Mouse (Mus musculus) hindbrain, postnatal 0 days (tissue): Measurements from ENCODE around the gene Rnf145. TPM values are rescaled to one million over a fixed set of nuclear protein-coding genes. Genes with fewer than 3 reads are reported as not detected.

Source experiments
- ATAC-seq: fragments of 200-750 bp; cut with Nextera tagmentation; 2 replicates; pipeline ENCODE4 v1.8.0; 2017; ENCODE audit warnings: mild to moderate bottlenecking, moderate TSS enrichment, moderate library complexity
- DNase-seq: peaks from one replicate; pipeline ENCODE4 v3.0.0-alpha.2; 2015; ENCODE audit warnings: low spot score
- H3K27ac ChIP-seq: fragments of 300-500 bp; sonication (generic); 2 replicates; pipeline ENCODE4 v1.5.1; 2014; ENCODE audit warnings: mild to moderate bottlenecking
- H3K27me3 ChIP-seq: fragments of 300-500 bp; sonication (generic); 2 replicates; pipeline ENCODE4 v1.6.1; 2014; ENCODE audit warnings: low read length, mixed read lengths; ENCODE audit not compliant: insufficient read depth
- H3K36me3 ChIP-seq: fragments of 300-500 bp; sonication (generic); 2 replicates; pipeline ENCODE4 v1.6.1; 2014; ENCODE audit warnings: low read length, mixed read lengths; ENCODE audit not compliant: insufficient read depth
- H3K4me1 ChIP-seq: fragments of 300-500 bp; sonication (generic); 2 replicates; pipeline ENCODE4 v1.6.1; 2014; ENCODE audit warnings: antibody characterized with exemption, low read length, mixed read lengths; ENCODE audit not compliant: insufficient read depth
- H3K4me2 ChIP-seq: fragments of 300-500 bp; sonication (generic); 2 replicates; pipeline ENCODE4 v1.6.1; 2014; ENCODE audit warnings: low read depth, mild to moderate bottlenecking, low read length, moderate library complexity, mixed read lengths
- H3K4me3 ChIP-seq: fragments of 300-500 bp; sonication (generic); 2 replicates; pipeline ENCODE4 v1.5.1; 2014; ENCODE audit warnings: low read length
- H3K9ac ChIP-seq: fragments of 300-500 bp; sonication (generic); replicated peaks from 2 replicates; pipeline ENCODE4 v1.6.1; 2014; ENCODE audit warnings: mild to moderate bottlenecking, low read length, moderate library complexity, mixed read lengths
- H3K9me3 ChIP-seq: fragments of 300-500 bp; sonication (generic); 2 replicates; pipeline ENCODE4 v1.6.1; 2016; ENCODE audit warnings: low read length, mixed read lengths
- CTCF ChIP-seq: IDR thresholded peaks from 2 replicates; pipeline ENCODE4 v1.5.1; 2016; ENCODE audit warnings: antibody characterized with exemption, control low read depth, low read depth
- WGBS: fragments of 180-500 bp; shearing (Covaris S2); extraction: QIAGEN DNeasy Blood & Tissue Kit; methylation state at CpG from one replicate; pipeline ENCODE4 v1.1.7; 2014; 5-methylcytosine and 5-hydroxymethylcytosine counted together
- polyA plus RNA-seq: library from polyadenylated mRNA; unstranded; fragments of >200 nt; fragmentation: Nextera tagmentation; extraction: Ambion mirVana; gene quantifications from 2 replicates; pipeline ENCODE4 v1.2.1, GENCODE M21; 2015
- total RNA-seq: library from RNA; depleted of rRNA; stranded (reverse); fragments of >200 nt; gene quantifications from 2 replicates; pipeline ENCODE4 v1.2.3, GENCODE M21; 2014

Rnf145 gene
- total and polyA plus RNA-seq, 2 experiments from 2014 or later, result 92.9 to 122 TPM

GRCm38 (mm10) chr11:44547651-44548196, 29.0 kb downstream of the Rnf145 start:
- ATAC-seq (no peak), DNase-seq (peak; percentile 29)
- Histone ChIP-seq H3K36me3 (peaks cover 44% of the 10 kb centered on the region), H3K4me1 (no peaks in the 10 kb centered on the region), H3K4me3 (no peak overlapping the region), H3K27ac (no peak overlapping the region), H3K9ac (no peak overlapping the region), H3K4me2 (no peak overlapping the region), H3K9me3 (no peaks in the 10 kb centered on the region), H3K27me3 (no peaks in the 10 kb centered on the region)
- no peak for TF ChIP-seq CTCF
- WGBS, result 72% methylated on average over 8 of the region's 8 CpGs

DNA sequence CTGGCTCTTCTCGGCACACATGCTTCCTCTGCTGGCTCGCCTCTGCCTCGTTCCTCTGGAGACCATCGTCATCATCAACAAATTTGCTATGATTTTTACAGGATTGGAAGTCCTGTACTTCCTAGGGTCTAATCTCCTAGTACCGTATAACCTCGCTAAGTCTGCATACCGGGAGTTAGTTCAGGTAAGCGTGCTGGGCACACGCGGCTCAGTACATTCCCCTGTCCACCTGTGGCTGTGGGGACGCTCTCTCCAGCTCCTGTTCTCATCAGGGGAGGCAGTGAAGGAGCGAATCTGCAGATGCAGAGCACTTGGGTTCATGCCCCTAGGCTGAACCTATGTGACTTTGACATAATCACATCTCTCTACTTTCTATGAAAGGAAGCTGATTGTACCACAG, 30.1 kb downstream of the Rnf145 start:
- Histone ChIP-seq H3K27ac (no peak overlapping the region), H3K4me2 (no peak overlapping the region), H3K9ac (no peak overlapping the region), H3K4me3 (no peak overlapping the region), H3K27me3 (no peaks in the 10 kb centered on the region), H3K36me3 (peaks cover 53% of the 10 kb centered on the region), H3K4me1 (no peaks in the 10 kb centered on the region), H3K9me3 (no peaks in the 10 kb centered on the region)
- DNase-seq (no peak), ATAC-seq (no peak)
- 93% methylated on average over 12 of the region's 12 CpGs for WGBS
- TF ChIP-seq CTCF, result no peak

DNA sequence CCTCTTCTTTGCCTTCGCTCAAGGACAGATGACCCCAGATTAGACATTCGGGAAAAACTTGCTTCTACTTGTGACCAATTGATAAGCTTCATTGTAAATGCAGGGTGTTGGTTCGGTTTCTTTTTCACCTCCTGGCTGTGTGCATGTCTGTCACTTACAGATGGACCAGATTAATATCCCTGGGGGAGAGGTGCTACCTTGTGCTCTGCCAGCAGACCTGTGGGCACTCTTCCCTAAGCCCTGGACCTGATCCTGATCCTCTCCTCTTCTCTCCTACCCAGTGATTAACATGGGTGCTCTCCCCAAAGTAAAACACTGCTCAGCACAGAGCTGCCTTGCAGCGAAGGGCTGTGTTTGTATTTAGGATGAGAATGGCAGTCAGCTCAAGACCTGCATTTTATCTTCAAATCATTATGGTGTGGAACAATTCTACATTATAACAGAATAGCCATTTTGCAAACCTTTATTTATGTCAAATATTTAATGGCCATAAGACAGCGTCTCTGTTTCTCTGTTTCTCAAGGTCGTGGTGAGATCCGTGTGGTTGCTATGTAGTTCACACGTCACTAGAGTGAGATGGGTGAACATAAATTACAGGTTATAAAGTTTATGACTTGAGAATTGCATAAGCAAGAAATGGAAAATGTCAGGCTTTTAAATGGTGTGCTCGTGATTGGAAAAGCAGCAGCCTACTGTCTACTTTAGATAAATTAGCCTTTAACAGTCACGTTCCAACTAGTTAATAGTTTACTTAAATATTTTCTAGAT, 30.9 kb downstream of the Rnf145 start:
- no peak overlapping the region for H3K4me3 ChIP-seq
- H3K4me1 ChIP-seq, result no peaks in the 10 kb centered on the region
- no peak for ATAC-seq
- WGBS, result 89% methylated on average over 10 of the region's 10 CpGs
- no peak for TF ChIP-seq CTCF
- peaks cover 48% of the 10 kb centered on the region for H3K36me3 ChIP-seq
- no peak for DNase-seq
- no peak overlapping the region for H3K27ac ChIP-seq
- H3K4me2 ChIP-seq, result no peak overlapping the region
- H3K9me3 ChIP-seq, result no peaks in the 10 kb centered on the region
- no peak overlapping the region for H3K9ac ChIP-seq
- H3K27me3 ChIP-seq, result no peaks in the 10 kb centered on the region

DNA sequence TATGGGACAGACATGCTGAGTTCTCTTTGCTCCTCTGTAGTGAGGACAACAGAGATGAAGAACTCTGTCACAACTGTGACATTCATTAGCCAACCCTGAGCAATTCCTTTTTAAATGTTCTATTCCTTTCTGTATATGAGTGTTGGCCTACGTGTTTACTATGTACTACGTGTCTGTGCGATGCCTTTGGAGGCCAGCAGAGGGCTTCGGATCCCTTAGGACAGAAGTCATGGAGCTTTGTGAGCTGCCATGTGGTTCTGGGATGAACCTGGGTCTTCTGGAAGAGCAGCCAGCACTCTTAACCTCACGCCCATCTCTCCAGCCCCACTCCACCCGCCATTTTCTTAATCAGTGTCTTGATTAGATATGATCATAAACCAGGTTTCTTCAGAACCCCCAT, 32.2 kb downstream of the Rnf145 start:
- no peaks in the 10 kb centered on the region for H3K4me1 ChIP-seq
- no peak overlapping the region for H3K4me3 ChIP-seq
- no peak overlapping the region for H3K27ac ChIP-seq
- H3K9me3 ChIP-seq, result no peaks in the 10 kb centered on the region
- H3K4me2 ChIP-seq, result no peak overlapping the region
- no peak overlapping the region for H3K9ac ChIP-seq
- H3K27me3 ChIP-seq, result no peaks in the 10 kb centered on the region
- DNase-seq (peak; percentile 45), ATAC-seq (peak; percentile 41; the same call in 1 of the 2 replicates)
- peak; percentile 60 for TF ChIP-seq CTCF
- peaks cover 49% of the 10 kb centered on the region for H3K36me3 ChIP-seq
- WGBS, result 88% methylated on average over 6 of the region's 6 CpGs

- TF ChIP-seq CTCF, result no peak
- Histone ChIP-seq H3K36me3 (peaks cover 52% of the 10 kb centered on the region), H3K9me3 (no peaks in the 10 kb centered on the region), H3K4me1 (no peaks in the 10 kb centered on the region), H3K27me3 (no peaks in the 10 kb centered on the region), H3K4me2 (no peak overlapping the region), H3K4me3 (no peak overlapping the region), H3K9ac (no peak overlapping the region), H3K27ac (no peak overlapping the region)
- 78% methylated on average over 4 of the region's 4 CpGs for WGBS
- ATAC-seq (peak; percentile 66; the same call in 1 of the 2 replicates), DNase-seq (peak; percentile 62)
These were observed 35.6 kb downstream of the Rnf145 start for GRCm38 (mm10) chr11:44554339-44554738.

GRCm38 (mm10) chr11:44558521-44558920, 39.8 kb downstream of the Rnf145 start:
- ATAC-seq, result no peak

GRCm38 (mm10) chr11:44559466-44559865, 40.7 kb downstream of the Rnf145 start:
- H3K4me1 ChIP-seq, result no peaks in the 10 kb centered on the region
- 91% methylated on average over 6 of the region's 6 CpGs for WGBS
- H3K9me3 ChIP-seq, result no peaks in the 10 kb centered on the region
- H3K9ac ChIP-seq, result no peak overlapping the region
- DNase-seq (no peak), ATAC-seq (no peak)
- no peak for TF ChIP-seq CTCF
- H3K4me3 ChIP-seq, result no peak overlapping the region
- no peak overlapping the region for H3K4me2 ChIP-seq
- peaks cover 39% of the 10 kb centered on the region; the same call in 1 of the 2 replicates for H3K36me3 ChIP-seq
- no peaks in the 10 kb centered on the region for H3K27me3 ChIP-seq
- no peak overlapping the region for H3K27ac ChIP-seq

More at GRCm38 (mm10) chr11:44558521-44558920, 39.8 kb downstream of the Rnf145 start:
- H3K36me3 ChIP-seq, result peaks cover 34% of the 10 kb centered on the region; the same call in 1 of the 2 replicates
- 91% methylated on average over 3 of the region's 3 CpGs for WGBS
- no peak overlapping the region for H3K4me3 ChIP-seq
- H3K9ac ChIP-seq, result no peak overlapping the region
- no peak for DNase-seq
- no peak overlapping the region for H3K4me2 ChIP-seq
- no peak overlapping the region for H3K27ac ChIP-seq
- no peaks in the 10 kb centered on the region for H3K4me1 ChIP-seq
- H3K27me3 ChIP-seq, result no peaks in the 10 kb centered on the region
- no peaks in the 10 kb centered on the region for H3K9me3 ChIP-seq
- TF ChIP-seq CTCF, result no peak
